Mouse (Mus musculus): ENCODE measurements around the gene Adi1. TPM values are rescaled to one million over a fixed set of nuclear protein-coding genes. Genes with fewer than 3 reads are reported as not detected.

The Adi1 gene
- total RNA-seq (2014; fragmentation: Nextera tagmentation) (103 and 113 TPM in 2 replicates), total RNA-seq (2017) (34.1 and 43.9 TPM in 2 replicates)

DNA sequence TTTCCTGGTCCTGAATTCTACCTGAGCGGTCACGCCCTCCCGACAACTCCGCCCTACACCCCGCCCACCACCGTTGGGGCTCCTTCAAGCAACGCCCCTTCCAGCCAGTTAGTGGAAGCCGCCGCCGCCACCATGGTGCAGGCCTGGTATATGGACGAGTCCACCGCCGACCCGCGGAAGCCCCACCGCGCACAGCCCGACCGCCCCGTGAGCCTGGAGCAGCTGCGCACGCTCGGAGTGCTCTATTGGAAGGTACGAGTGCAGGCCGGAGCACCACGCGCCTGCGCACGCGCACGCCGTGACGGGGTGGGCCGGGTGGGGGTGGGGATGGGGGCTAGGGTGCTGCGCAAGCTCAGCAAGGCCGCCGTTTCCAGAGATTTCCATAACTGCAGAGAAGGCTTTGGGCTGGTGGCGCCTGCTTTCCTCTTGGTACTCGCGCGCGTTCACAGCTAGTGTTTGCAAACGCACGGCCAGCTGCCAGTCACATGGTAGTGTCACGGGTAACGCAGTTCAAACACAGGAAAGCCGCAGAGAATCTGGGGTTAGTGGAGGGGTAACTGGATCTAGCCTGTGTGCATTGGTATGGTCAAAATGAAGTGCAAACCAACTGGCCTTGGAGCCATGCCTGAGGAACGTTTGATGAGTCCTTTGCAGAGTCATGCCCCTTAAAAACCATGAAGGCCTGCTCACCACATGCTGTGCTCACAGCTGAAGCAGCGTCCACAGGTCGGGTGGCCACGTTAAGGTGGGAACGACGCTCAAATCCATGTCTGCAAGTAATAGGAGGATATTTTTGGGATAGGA lies at the start of gene Adi1:
TSS of gene Adi1 (plus strand) at position 111 of the 804 bp plus-strand sequence.
- ATAC-seq (replicated peaks; ENCODE audit: poor library complexity, severe bottlenecking) = peak; percentile 87

DNA sequence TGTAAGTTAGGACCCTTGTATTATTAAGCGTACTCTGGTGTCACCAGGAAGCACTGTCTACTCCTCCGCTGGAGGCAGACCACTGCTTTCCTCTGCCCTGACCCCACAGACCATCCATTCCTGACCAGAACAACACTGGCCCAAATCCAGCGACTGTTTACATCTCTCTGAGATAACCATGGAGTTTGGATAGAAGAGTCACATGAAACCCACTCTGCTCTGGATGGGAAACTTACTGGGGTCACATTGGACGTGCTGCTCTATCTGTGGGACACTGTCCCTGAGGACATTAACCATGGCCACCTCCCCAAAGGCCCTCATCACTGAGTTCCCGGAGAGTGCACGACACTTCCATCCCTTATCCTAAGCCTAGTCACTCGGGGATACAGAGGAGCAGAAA lies 49.6 kb upstream of the Adi1 start:
- ATAC-seq (replicated peaks; ENCODE audit: poor library complexity, severe bottlenecking) = no peak

DNA sequence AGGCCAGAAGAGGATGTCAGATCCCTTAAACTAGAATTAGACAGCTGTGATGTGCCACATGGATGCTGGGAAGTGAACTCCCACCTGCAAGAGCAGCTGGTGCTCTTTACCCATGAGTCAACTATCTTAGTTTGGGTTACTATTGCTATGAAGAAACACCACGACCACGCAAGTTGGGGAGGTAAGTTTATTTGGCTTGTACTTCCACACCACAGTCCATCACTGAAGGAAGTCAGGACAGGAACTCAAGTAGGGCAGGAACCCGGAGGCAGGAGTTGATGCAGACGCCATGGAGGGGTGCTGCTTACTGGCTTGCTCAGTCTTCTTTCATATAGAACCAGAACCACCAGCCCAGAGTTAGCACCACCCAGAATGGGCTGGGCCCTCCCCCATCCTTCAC lies 47.9 kb upstream of the Adi1 start:
- 0 out of 2 replicates have a peak, but pooled peaks have one; percentile 8 for ATAC-seq (replicated peaks; ENCODE audit: poor library complexity, severe bottlenecking)

DNA sequence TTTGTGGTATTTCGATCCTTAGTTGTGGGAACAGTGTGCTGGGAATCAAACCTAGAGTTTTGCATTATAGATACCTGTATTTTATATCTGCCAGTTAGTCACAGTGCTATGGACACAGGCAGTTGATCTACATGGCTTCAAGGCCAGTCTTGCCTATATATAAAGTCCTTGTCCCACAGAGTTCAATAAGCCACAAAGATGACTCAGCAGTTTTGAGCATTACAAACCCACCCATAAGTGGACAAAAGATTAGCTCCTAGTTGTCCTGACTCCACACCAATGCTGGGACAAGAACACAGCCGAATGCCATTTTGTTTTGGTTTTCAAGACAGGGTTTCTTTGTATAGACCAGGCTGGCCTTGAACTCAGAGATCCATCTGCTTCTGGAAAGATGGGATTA lies 46.6 kb upstream of the Adi1 start:
- ATAC-seq (replicated peaks; ENCODE audit: poor library complexity, severe bottlenecking) = no peak

DNA sequence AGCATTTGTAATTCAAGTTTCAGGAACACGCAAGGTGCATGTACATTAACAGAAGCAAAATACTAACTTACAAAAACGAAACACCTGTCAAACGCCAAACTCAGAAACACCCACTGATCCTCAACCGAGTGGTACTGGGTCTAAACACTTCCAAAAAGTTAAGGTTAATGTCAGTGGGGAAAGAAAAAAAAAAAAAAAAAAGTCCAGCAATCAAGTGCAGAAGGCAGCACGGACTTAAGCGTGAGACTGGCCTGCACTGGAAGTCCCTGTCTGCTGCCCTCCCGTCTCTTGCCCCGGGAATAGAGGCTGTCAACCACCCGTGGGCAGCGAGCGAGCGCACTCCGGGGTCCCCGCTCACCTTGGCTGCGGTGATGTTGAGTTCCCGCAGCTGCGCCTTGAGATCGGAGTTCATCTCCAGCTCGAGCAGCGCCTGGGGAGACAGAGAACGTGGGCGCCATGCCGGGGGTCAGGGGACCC lies 39.9 kb upstream of the Adi1 start:
- ATAC-seq (replicated peaks; ENCODE audit: poor library complexity, severe bottlenecking) = peak; percentile 19

DNA sequence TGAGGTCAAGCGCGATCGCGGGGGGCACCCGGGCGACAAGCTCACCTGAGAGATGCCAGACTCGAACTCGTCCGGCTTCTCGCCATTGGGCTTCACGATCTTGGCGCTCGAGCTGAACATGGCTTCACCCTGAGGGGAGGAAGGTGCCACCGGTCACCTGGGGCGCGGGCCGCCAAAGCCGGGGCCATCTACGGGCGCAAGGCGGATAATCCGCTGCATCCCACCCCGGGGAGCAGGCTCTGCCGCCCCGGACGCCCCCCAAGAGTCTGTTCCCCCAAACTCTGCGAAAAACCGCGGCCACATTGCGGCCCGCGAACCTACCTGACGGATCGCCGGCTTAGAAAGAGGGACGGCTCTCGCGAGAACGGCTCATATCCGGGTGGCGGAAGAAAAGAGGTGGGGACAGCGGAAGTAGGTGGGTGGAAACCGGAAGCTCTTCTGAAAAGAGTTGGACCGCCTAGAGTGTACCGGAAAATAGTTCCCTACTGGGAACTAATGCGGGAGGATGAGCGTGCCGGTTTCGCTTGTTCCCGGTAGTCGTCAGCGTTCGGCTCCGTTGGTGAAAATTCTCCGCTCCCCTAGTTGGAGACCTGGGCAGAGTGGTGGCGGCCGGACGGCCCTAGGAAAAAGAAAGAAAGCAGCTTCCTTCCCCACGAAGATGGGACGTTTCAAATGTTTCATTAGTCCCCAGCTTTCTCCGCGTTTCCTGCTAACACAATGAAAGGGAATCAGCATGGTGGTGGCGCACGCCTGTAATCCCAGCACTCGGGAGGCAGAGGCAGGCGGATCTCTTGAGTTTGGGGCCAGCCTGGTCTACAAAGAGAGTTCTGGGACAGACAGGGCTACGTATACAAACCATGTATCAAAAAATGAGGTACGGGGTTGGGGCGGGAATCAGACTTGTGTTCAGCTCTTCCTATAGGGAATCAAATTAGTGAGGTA lies 39.2 kb upstream of the Adi1 start, which contains the start of gene Rps7:
TSS of gene Rps7 (minus strand) at position 419 of the 942 bp plus-strand sequence.
- peak; percentile 95 for ATAC-seq (replicated peaks; ENCODE audit: poor library complexity, severe bottlenecking)

DNA sequence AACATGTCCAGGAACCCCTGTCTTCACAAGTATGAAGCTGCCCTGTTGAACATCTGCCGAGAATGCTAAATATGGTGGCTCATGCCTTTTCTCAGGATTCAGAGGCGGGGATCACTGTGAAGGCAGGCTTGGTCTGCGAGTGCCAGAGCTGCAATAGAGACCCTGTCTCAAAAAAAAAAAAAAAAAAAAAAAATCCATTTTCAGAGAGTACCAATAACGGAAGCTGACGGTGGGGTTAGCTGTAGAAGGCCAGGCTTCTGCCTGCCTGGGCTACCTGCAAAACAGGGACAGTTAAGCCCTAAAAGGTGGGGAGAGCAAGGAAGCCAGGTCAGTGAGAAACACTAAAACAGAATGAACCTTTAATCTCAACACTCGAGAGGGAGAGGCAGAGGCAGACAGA lies 38.5 kb upstream of the Adi1 start:
- ATAC-seq (replicated peaks; ENCODE audit: poor library complexity, severe bottlenecking) = no peak

DNA sequence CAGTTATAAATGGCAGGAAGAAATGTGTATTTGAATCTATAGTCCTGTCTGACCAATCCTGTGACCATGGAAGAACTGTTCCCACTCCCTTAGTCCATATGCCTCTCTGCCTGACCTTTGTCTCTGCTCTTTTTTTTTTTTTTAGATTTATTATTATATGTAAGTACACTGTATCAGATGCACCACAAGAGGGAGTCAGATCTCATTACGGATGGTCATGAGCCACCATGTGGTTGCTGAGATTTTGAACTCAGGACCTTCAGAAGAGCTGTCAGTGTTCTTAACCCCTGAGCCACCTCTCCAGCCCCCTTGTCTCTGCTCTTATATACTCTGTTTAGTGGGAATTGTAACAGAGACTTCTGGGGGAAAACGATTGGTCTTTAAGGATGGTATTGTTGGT lies 36.3 kb upstream of the Adi1 start:
- ATAC-seq (replicated peaks; ENCODE audit: poor library complexity, severe bottlenecking) = no peak

DNA sequence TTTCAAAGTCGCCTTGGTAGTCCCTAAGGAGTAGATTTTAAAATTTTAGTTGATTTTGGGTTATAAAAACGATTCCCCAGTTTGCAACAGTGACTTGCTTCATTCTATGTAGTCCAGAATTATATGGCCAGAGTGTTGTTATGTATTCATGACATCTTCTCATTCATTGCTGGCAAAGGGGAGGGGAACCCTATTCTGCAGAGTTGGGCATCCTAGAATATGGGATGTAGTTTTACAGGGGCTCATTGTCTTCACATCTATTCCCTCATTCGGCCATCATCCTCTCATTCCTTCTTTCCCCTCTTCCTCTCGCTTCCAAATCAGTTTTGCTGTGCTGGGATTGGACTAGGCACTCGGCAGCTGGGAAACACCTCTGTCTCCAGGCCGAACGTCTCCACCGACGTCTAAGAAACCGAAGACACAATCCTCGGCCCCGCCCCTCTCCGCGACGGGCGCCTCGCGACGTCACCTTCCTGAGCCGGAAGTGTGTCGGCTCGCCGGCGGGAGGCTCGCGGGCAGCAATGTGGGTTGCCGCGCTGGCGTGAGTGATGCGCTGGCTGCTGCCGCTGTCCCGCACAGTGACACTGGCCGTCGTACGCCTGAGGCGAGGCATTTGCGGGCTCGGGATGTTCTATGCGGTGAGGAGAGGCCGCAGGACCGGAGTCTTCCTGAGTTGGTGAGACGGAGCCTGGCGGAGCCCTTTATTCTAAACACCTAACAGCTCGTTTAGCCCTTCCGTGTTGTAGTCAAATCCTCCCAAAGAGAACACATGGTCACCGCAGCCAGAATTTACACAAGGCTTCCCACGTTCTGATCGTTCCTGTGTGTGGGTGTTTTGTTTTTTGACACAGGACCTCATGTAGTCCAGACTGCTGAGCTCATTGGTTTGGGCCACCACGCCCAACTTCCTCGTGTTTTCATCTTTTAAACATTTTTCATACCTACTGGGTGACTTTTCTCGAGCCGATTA lies 25.6 kb upstream of the Adi1 start, which contains the start of gene Rnaseh1:
TSS of gene Rnaseh1 (plus strand) at position 462 of the 970 bp plus-strand sequence.
- peak; percentile 97 for ATAC-seq (replicated peaks; ENCODE audit: poor library complexity, severe bottlenecking)

DNA sequence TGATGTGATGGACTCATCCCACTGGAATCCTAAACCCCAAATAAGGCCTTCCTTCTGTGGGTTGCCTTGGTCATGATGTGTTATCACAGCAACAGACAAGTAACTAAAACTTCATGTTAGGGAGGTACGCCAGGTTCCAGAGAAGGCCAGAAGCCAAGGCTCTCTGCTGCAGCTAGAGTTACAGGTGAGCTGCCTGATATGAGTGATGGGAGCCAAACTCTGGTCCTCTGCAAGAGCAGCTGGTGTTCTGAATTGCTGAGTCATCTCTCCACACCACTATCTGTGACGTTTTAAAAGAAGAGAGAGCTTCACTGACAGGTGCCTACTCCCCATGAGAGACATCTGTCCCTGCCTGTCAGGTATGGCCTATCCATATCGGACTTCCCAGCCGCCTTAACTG lies 12.4 kb upstream of the Adi1 start:
- ATAC-seq (replicated peaks; ENCODE audit: poor library complexity, severe bottlenecking) = no peak

DNA sequence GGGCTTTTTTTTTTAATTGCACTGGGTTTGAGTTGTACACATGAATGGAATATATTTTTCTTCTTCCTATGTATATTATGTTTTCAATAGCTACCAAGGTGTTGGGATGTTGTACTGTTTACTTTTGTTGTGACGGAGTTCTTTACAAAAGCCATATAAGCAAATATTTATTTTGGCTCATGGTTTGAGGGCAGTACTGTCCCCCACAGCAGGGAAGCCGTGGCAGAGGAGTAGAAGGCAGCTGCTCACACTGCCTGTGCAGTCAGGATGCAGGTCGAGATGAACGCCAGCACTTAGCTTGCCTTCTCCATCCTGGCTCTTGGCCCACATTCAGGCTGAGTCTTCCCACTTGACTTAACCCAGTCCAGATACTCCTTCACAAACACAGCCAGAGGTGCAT lies 8.3 kb upstream of the Adi1 start:
- no peak for ATAC-seq (replicated peaks; ENCODE audit: poor library complexity, severe bottlenecking)

DNA sequence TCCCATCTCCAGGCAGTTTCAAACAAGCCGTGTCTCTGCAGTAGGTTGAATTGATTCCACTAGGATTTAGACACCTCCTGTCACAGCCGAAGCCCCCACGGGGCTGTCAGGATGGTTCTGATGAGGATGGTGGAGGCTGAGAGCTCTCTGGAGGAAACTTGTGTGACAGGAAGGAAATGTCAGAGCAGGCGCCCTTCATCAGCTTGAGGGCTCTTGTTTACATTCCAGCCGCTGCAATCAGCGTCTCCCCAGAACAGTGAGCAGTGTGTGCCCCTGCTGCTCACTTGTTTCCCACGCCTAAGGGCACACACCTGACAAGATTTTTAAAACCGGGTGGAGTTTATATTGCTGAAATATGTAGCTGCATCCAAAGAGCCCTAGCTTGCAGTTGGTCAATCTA lies 7.7 kb upstream of the Adi1 start:
- no peak for ATAC-seq (replicated peaks; ENCODE audit: poor library complexity, severe bottlenecking)

DNA sequence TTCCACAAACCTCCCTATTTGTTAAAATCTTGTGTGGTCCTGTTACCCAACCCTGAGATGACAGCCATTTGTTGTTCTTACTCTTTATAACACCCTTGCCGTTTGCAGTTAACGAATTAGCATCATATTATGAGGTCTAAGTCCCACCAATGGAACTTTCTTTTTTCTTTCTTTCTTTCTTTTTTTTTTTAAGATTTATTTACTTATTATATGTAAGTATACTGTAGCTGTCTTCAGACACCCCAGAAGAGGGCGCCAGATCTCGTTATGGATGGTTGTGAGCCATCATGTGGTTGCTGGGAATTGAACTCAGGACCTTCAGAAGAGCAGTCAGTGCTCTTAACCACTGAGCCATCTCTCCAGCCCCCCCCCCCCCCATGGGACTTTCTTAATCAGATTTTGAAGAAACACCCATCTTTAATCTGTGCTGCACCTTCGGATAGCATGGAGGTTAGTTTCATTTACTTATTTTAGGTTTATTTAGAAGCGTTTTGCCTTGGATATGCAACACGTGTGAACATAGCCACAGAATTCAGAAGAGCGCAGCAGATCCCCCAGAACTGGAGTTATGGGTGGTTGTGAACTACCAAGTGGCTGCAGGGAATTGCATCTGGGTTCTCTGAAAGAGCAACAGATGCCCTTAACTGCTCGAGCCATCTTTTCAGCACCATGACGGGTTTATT lies 852 bp upstream of the Adi1 start:
- ATAC-seq (replicated peaks; ENCODE audit: poor library complexity, severe bottlenecking) = no peak

DNA sequence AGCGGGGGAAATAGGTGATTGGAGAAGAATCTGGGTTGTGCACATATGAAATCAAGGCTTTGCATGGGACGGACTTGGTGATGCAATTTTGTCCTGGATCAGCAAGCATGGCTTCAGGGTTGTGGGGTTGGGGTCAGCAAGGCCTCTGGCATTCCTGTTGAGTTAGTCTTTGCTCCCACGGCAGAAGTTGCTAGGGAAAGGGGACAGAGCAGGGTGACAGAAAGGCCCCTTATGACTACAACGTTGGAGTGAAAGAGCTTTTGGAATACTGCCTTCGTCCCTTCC lies 836 bp downstream of the Adi1 start:
- 0 out of 2 replicates have a peak, but pooled peaks have one; percentile 3 for ATAC-seq (replicated peaks; ENCODE audit: poor library complexity, severe bottlenecking)

DNA sequence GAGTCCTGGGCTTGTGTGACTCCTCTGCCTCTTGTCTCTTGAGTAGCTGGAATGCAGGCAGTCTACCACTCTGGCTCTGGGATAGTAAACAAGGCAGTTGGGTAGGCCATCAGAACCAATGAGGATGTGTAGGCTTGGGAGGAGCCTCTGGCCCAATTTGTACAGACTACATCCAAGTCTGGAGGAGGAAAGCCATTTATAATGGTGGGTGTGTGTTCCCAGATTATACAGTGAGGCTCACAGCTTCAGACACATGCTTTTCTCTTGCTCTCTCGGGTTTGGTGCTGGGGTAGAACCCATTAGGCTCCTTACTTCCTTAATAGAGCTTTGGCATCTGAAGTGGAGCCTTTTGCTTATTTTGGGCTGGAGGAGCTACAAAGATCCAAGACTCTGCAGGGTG lies 9.6 kb downstream of the Adi1 start:
- no peak for ATAC-seq (replicated peaks; ENCODE audit: poor library complexity, severe bottlenecking)

DNA sequence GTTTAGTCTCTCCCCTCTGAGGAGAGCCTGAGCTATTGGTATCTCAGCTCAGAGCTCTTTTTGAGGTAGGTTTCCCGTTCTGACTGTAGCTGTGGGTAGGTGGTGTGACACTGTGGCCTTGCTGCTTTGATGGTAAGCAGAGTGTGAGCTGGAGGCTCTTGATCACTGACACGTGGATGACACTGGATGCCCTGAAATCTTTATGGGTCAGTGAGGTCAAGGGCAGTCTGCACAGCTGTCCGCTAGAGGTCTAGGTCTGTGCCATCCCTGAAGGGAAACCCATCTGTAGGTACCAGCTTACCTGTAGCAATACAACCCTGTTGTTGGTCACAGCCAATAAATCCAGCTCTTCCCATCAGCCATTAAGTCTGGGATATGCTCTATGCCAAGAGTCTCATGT lies 10.7 kb downstream of the Adi1 start:
- no peak for ATAC-seq (replicated peaks; ENCODE audit: poor library complexity, severe bottlenecking)

DNA sequence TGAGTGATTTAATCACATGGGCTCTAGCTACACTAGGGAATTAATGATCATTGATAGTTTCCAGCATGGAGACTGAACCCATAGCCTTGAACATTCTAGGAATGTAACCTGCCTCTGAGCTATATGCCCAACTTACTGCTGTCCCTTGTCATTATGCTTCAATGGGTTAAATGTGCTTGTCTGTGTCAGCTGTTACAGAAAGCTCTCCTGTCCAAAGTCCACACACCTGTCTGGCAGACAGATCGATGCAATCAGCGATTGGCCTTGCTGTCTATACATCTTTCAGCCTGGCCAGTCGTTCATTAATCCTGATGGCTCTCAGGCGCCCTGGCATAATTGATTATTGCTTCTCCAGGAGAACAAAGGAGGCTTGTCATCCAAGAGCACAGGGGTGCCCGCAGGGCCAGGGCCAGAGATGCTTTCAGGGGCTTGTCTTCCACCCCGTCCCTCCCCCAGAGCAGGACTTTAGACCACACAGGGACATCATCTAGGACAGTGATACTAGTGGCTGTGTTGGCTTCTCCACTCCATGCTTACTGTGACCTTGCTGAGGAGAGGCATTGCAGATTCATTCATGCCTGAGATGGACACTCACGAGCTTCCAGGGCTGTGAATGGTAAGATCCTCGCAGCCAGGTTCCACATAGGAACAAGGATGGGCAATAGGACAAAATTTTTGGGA lies 11.3 kb downstream of the Adi1 start:
- ATAC-seq (replicated peaks; ENCODE audit: poor library complexity, severe bottlenecking) = no peak

DNA sequence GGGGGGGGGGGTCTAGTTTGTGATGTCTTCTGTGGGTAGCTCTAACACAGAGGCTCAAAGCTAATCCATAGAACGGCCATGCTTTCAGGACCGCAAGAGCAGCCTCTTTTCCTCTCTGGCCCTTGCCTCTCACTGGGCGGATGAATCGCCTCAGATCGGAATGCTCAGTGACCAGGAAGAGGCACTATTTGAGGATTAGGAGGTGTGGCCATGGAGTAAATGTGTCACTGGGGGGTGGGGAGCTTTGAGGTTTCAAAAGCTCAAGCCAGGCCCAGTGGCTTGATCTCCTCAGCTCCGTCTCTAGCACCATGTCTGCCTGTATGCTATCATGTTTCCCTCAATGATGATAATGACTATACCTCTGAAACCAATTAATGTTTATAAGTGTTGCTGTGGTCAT lies 14.0 kb downstream of the Adi1 start:
- ATAC-seq (replicated peaks; ENCODE audit: poor library complexity, severe bottlenecking) = no peak

DNA sequence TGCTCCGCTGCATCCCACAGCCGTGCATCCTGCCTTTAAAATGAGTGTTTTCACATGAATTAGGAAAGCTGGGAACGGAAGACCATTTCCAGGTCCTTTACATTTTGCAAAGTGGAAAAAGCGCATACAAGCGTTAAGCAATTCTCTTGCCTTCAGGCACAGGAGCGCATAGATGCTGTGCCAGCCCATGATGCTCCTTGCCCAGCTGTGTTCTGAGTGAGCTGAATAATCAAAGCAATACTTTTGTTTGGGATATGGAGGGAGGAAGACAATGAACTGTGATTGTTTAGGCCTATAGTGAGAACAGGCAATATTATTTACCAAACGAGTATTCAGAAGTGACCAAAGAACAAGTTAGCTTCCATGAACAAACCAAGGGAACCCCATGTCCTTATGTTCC lies 15.7 kb downstream of the Adi1 start:
- no peak for ATAC-seq (replicated peaks; ENCODE audit: poor library complexity, severe bottlenecking)
